Mouse (Mus musculus): ENCODE results near the gene Olfr320. TPM values are rescaled to one million over a fixed set of nuclear protein-coding genes. Genes with fewer than 3 reads are reported as not detected.
"Not testable (repeated sequence)": the region's sequence is repeated elsewhere in the genome, so short reads cannot be mapped to it uniquely, and the experiment has no call there.

The Olfr320 gene
- total and polyA plus RNA-seq, 2 experiments from 2014 or later: not detected

DNA sequence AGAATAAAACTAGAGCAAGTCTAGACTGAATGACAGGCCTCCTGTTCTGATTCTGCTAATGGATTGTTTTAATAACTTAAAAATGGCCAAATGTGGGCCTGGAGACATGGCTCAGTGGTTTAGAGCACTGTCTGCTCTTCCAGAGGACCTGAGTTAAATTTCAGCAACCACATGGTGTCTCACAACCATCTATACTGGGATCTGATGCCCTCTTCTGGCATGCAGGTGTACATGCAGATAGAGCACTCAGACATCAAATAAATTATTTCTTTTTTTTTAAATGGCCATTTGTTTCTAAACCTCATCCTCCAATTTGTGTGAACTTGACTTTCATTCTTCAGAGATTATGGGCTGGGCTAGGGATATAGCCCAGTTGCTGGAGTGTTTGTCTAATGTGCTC lies 11.6 kb upstream of the Olfr320 start:
- Histone ChIP-seq H3K9ac (replicated peaks; ENCODE audit: low read depth, low read length) (no peak overlapping the region), H3K4me2 (ENCODE audit: low read depth, low read length) (no peak overlapping the region), H3K36me3 (replicated peaks; ENCODE audit: control insufficient read depth, insufficient read depth, low read length) (no peaks in the 10 kb centered on the region), H3K4me3 (ENCODE audit: low read depth, low read length) (no peak overlapping the region), H3K27me3 (ENCODE audit: control insufficient read depth, insufficient read depth, low read length) (no peaks in the 10 kb centered on the region), H3K9me3 (replicated peaks; ENCODE audit: control insufficient read depth, low read length) (no peaks in the 10 kb centered on the region), H3K4me1 (ENCODE audit: control insufficient read depth, insufficient read depth) (no peaks in the 10 kb centered on the region), H3K27ac (ENCODE audit: low read depth) (no peak overlapping the region)
- TF ChIP-seq EP300 (IDR thresholded peaks at IDR 0.05; ENCODE audit: low read depth) (no peak), CTCF (IDR thresholded peaks at IDR 0.05; ENCODE audit: low read depth) (no peak)
- ATAC-seq (ENCODE audit: insufficient read depth, low read depth) (no peak), DNase-seq (ENCODE audit: low spot score) (no peak)

DNA sequence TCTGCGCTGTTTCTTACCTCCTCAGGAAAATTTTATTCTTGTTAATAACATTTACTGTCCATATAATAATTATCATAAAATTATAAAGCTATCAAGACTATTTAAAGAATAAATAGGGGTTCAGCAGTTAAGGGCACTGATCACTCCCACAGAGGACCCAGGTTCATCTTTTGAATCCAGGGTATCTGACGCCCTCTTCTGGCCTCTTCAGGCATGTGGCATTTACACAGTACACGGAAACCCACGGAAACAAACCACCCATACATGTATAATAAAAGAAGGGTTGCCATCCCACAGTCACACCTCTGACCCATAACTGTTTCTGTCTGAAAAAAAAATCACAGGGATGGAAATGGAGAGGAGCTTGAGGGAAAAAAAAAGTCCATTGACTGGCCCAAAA lies 9.1 kb upstream of the Olfr320 start:
- no peak overlapping the region for H3K4me2 ChIP-seq (ENCODE audit: low read depth, low read length)
- H3K27ac ChIP-seq (ENCODE audit: low read depth): no peak overlapping the region
- no peak for DNase-seq (ENCODE audit: low spot score)
- no peaks in the 10 kb centered on the region for H3K4me1 ChIP-seq (ENCODE audit: control insufficient read depth, insufficient read depth)
- no peak for ATAC-seq (ENCODE audit: insufficient read depth, low read depth)
- no peak overlapping the region for H3K4me3 ChIP-seq (ENCODE audit: low read depth, low read length)
- TF ChIP-seq CTCF (IDR thresholded peaks at IDR 0.05; ENCODE audit: low read depth) (no peak), EP300 (IDR thresholded peaks at IDR 0.05; ENCODE audit: low read depth) (no peak)
- 46% methylated on average over 4 of the region's 4 CpGs for WGBS
- no peaks in the 10 kb centered on the region for H3K36me3 ChIP-seq (replicated peaks; ENCODE audit: control insufficient read depth, insufficient read depth, low read length)
- H3K9me3 ChIP-seq (replicated peaks; ENCODE audit: control insufficient read depth, low read length): no peaks in the 10 kb centered on the region
- no peak overlapping the region for H3K9ac ChIP-seq (replicated peaks; ENCODE audit: low read depth, low read length)
- no peaks in the 10 kb centered on the region for H3K27me3 ChIP-seq (ENCODE audit: control insufficient read depth, insufficient read depth, low read length)

DNA sequence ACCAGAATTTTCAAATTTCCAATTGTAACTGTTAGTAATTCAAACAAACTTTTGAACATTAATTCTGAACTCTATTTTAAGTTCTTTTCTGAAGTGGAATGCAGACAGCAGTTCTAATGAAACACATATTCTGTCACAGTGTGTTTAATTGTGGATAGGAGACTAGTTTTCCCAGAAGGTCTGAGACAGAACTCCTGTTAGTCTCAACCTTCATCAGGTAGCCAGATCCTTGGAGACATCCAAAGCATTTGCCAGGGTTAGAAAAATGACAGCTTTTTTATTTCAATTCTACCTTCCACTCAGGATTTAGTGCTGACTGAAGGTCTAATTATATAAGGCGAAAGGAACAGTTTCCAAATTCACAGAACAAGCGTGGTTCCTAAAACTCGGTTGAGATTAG lies 18.0 kb downstream of the Olfr320 start, which contains the start of gene Olfr319:
Olfr319 (plus strand) TSS at position 301 of the 400 bp plus-strand sequence.
- H3K4me3 ChIP-seq (ENCODE audit: low read depth, low read length): no peak within 1 kb of the TSS
- no peaks in the 10 kb centered on the region for H3K36me3 ChIP-seq (replicated peaks; ENCODE audit: control insufficient read depth, insufficient read depth, low read length)
- no peak for ATAC-seq (ENCODE audit: insufficient read depth, low read depth)
- no peak within 1 kb of the TSS for H3K27ac ChIP-seq (ENCODE audit: low read depth)
- H3K4me1 ChIP-seq (ENCODE audit: control insufficient read depth, insufficient read depth): no peaks in the 10 kb centered on the region
- 67% methylated on average over 3 of the region's 3 CpGs for WGBS
- no peaks in the 10 kb centered on the region for H3K27me3 ChIP-seq (ENCODE audit: control insufficient read depth, insufficient read depth, low read length)
- no peaks in the 10 kb centered on the region; the same call in 1 of the 2 replicates for H3K9me3 ChIP-seq (replicated peaks; ENCODE audit: control insufficient read depth, low read length)
- H3K4me2 ChIP-seq (ENCODE audit: low read depth, low read length): no peak within 1 kb of the TSS
- TF ChIP-seq EP300 (IDR thresholded peaks at IDR 0.05; ENCODE audit: low read depth) (no peak), CTCF (IDR thresholded peaks at IDR 0.05; ENCODE audit: low read depth) (no peak)
- DNase-seq (ENCODE audit: low spot score): no peak
- H3K9ac ChIP-seq (replicated peaks; ENCODE audit: low read depth, low read length): no peak within 1 kb of the TSS

DNA sequence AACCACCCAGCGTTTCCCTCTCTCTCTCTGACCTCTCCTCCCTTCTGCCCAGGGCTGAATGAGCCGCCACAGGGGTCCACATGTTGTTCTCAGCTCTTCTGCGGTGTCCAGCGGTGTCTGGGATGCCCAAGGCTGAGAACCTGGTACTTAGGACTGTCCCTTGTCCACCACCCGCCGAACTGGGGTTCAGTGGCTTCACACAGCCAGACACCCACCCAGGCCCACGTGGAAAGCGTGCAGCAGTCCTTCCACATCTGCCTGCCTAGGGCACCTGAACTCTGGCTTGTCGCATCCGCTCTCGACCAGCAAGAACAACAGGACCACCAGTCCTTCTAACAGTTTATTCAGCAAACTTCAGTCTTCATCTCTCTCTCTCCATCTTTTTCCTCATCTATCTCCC lies 28.2 kb downstream of the Olfr320 start:
- Histone ChIP-seq H3K4me2 (ENCODE audit: low read depth, low read length) (no peak overlapping the region), H3K4me1 (ENCODE audit: control insufficient read depth, insufficient read depth) (no peaks in the 10 kb centered on the region), H3K9ac (replicated peaks; ENCODE audit: low read depth, low read length) (no peak overlapping the region), H3K36me3 (replicated peaks; ENCODE audit: control insufficient read depth, insufficient read depth, low read length) (no peaks in the 10 kb centered on the region), H3K27me3 (ENCODE audit: control insufficient read depth, insufficient read depth, low read length) (no peaks in the 10 kb centered on the region), H3K9me3 (replicated peaks; ENCODE audit: control insufficient read depth, low read length) (no peaks in the 10 kb centered on the region; the same call in 1 of the 2 replicates), H3K27ac (ENCODE audit: low read depth) (no peak overlapping the region), H3K4me3 (ENCODE audit: low read depth, low read length) (no peak overlapping the region)
- TF ChIP-seq EP300 (IDR thresholded peaks at IDR 0.05; ENCODE audit: low read depth) (no peak), CTCF (IDR thresholded peaks at IDR 0.05; ENCODE audit: low read depth) (no peak)
- 71% methylated on average over 11 of the region's 11 CpGs for WGBS
- no peak for ATAC-seq (ENCODE audit: insufficient read depth, low read depth)
- DNase-seq (ENCODE audit: low spot score): no peak

DNA sequence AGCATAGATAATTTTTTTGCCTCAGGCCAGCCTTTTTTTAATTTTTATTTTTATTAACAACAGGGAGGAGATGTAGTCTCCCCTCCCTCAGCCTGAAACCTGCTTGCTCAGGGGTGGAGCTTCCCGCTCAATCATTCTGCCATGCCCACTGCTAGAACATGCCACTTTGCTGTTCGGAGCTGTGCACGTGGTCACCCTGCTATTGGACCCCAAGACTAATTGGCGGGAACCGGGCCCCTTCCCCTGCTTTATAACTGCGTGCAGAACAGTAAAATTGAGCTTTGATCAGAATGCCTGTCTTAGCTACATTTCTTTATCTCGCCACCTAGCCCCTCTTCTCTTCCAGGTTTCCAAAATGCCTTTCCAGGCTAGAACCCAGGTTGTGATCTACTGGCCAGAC lies 36.8 kb downstream of the Olfr320 start:
- H3K9me3 ChIP-seq (replicated peaks; ENCODE audit: control insufficient read depth, low read length); H3K4me1 ChIP-seq (ENCODE audit: control insufficient read depth, insufficient read depth); H3K36me3 ChIP-seq (replicated peaks; ENCODE audit: control insufficient read depth, insufficient read depth, low read length); ATAC-seq (ENCODE audit: insufficient read depth, low read depth); H3K27me3 ChIP-seq (ENCODE audit: control insufficient read depth, insufficient read depth, low read length); H3K4me3 ChIP-seq (ENCODE audit: low read depth, low read length); H3K4me2 ChIP-seq (ENCODE audit: low read depth, low read length); H3K27ac ChIP-seq (ENCODE audit: low read depth); DNase-seq (ENCODE audit: low spot score); H3K9ac ChIP-seq (replicated peaks; ENCODE audit: low read depth, low read length): not testable (repeated sequence)
- 91% methylated on average over 6 of the region's 7 CpGs for WGBS

DNA sequence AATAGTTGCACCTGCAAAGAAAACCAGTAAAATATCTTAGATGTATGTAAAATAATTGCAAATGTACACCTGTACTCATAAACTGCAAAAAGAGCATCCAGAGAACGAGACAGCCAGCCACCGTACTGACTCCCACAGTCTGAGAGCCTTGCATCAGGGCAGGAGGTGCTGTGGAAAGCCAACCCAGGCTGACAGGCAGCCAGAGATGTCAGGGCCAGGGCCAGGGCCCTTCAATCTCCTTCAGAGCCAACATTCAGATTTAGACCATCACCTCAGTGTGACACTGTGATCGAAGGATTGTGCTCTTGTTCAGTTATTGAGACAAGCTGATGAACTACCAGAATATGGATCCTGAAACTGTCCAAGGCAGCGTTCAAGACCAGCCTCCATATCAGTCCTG lies 38.8 kb downstream of the Olfr320 start:
- Histone ChIP-seq H3K36me3 (replicated peaks; ENCODE audit: control insufficient read depth, insufficient read depth, low read length) (no peaks in the 10 kb centered on the region), H3K4me1 (ENCODE audit: control insufficient read depth, insufficient read depth) (no peaks in the 10 kb centered on the region), H3K4me2 (ENCODE audit: low read depth, low read length) (no peak overlapping the region), H3K4me3 (ENCODE audit: low read depth, low read length) (no peak overlapping the region), H3K9ac (replicated peaks; ENCODE audit: low read depth, low read length) (no peak overlapping the region), H3K27ac (ENCODE audit: low read depth) (no peak overlapping the region), H3K9me3 (replicated peaks; ENCODE audit: control insufficient read depth, low read length) (no peaks in the 10 kb centered on the region), H3K27me3 (ENCODE audit: control insufficient read depth, insufficient read depth, low read length) (no peaks in the 10 kb centered on the region)
- ATAC-seq (ENCODE audit: insufficient read depth, low read depth): no peak
- DNase-seq (ENCODE audit: low spot score): no peak
- TF ChIP-seq EP300 (IDR thresholded peaks at IDR 0.05; ENCODE audit: low read depth) (no peak), CTCF (IDR thresholded peaks at IDR 0.05; ENCODE audit: low read depth) (no peak)
- 74% methylated on average over 4 of the region's 4 CpGs for WGBS
